Mouse (Mus musculus): ENCODE data around the gene Ssx2ip. TPM values are rescaled to one million over a fixed set of nuclear protein-coding genes. Genes with fewer than 3 reads are reported as not detected.

The Ssx2ip gene
- total and polyA plus RNA-seq, 2 experiments from 2014 or later, result 19.4 to 26.3 TPM

GRCm38 (mm10) chr3:146442936-146443335 is 38.5 kb downstream of the Ssx2ip start:
- TF ChIP-seq CTCF (IDR thresholded peaks at IDR 0.05), result no peak
- H3K27ac ChIP-seq (ENCODE audit: low read depth, low read length), result no peak overlapping the region
- WGBS, result 92% methylated on average over 8 of the region's 8 CpGs
- H3K36me3 ChIP-seq (ENCODE audit: insufficient read depth, low read length), result peaks cover 17% of the 10 kb centered on the region
- no peak overlapping the region for H3K9ac ChIP-seq (replicated peaks; ENCODE audit: low read length, poor library complexity, severe bottlenecking)
- ATAC-seq (ENCODE audit: low FRiP score), result no peak
- H3K27me3 ChIP-seq (ENCODE audit: insufficient read depth, low read length), result no peaks in the 10 kb centered on the region
- H3K4me2 ChIP-seq (ENCODE audit: low read depth, low read length, poor library complexity, severe bottlenecking), result no peak overlapping the region
- no peaks in the 10 kb centered on the region for H3K4me1 ChIP-seq (ENCODE audit: insufficient read depth, low read length)
- no peaks in the 10 kb centered on the region for H3K9me3 ChIP-seq (ENCODE audit: low read length)
- no peak overlapping the region for H3K4me3 ChIP-seq (ENCODE audit: low read depth, low read length)
- DNase-seq (ENCODE audit: low spot score), result no peak

GRCm38 (mm10) chr3:146443380-146443779 is 38.9 kb downstream of the Ssx2ip start:
- DNase-seq (ENCODE audit: low spot score), result no peak
- TF ChIP-seq CTCF (IDR thresholded peaks at IDR 0.05), result no peak
- Histone ChIP-seq H3K4me3 (ENCODE audit: low read depth, low read length) (no peak overlapping the region), H3K9me3 (ENCODE audit: low read length) (no peaks in the 10 kb centered on the region), H3K4me2 (ENCODE audit: low read depth, low read length, poor library complexity, severe bottlenecking) (no peak overlapping the region), H3K36me3 (ENCODE audit: insufficient read depth, low read length) (peaks cover 13% of the 10 kb centered on the region), H3K27ac (ENCODE audit: low read depth, low read length) (no peak overlapping the region), H3K4me1 (ENCODE audit: insufficient read depth, low read length) (no peaks in the 10 kb centered on the region), H3K27me3 (ENCODE audit: insufficient read depth, low read length) (no peaks in the 10 kb centered on the region), H3K9ac (replicated peaks; ENCODE audit: low read length, poor library complexity, severe bottlenecking) (no peak overlapping the region)
- no peak for ATAC-seq (ENCODE audit: low FRiP score)
- whole genome bisulfite sequencing, result 86% methylated on average over 7 of the region's 7 CpGs

- WGBS, result 95% methylated on average over 7 of the region's 7 CpGs
- Histone ChIP-seq H3K4me2 (ENCODE audit: low read depth, low read length, poor library complexity, severe bottlenecking) (no peak overlapping the region), H3K27me3 (ENCODE audit: insufficient read depth, low read length) (no peaks in the 10 kb centered on the region), H3K4me3 (ENCODE audit: low read depth, low read length) (no peak overlapping the region), H3K9ac (replicated peaks; ENCODE audit: low read length, poor library complexity, severe bottlenecking) (no peak overlapping the region), H3K27ac (ENCODE audit: low read depth, low read length) (no peak overlapping the region), H3K9me3 (ENCODE audit: low read length) (no peaks in the 10 kb centered on the region), H3K36me3 (ENCODE audit: insufficient read depth, low read length) (peaks cover 7% of the 10 kb centered on the region), H3K4me1 (ENCODE audit: insufficient read depth, low read length) (no peaks in the 10 kb centered on the region)
- no peak for TF ChIP-seq CTCF (IDR thresholded peaks at IDR 0.05)
- DNase-seq (ENCODE audit: low spot score) (no peak), ATAC-seq (ENCODE audit: low FRiP score) (no peak)
Measured at GRCm38 (mm10) chr3:146444880-146445279, 40.4 kb downstream of the Ssx2ip start.

DNA sequence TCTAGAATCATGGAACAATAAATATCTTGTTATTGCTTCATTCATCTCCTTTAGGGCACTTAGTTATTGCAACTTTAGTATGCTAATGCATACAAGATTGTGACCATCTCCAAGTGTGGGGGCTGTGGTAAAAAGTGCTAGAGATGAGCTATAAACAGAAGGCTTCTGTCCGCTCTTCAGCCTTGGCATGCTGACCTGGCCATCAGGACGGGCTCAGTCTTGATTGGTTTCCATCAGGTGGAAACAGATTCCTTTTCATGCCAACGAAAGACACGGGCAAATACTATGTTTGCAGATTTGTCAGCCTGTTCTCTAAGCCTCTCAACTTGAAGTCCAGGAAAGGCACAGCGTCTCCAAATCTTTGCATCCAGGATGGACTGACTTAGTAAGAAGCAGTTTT is 42.7 kb downstream of the Ssx2ip start:
- Histone ChIP-seq H3K27me3 (ENCODE audit: insufficient read depth, low read length) (no peaks in the 10 kb centered on the region), H3K4me2 (ENCODE audit: low read depth, low read length, poor library complexity, severe bottlenecking) (no peak overlapping the region), H3K27ac (ENCODE audit: low read depth, low read length) (no peak overlapping the region), H3K9ac (replicated peaks; ENCODE audit: low read length, poor library complexity, severe bottlenecking) (no peak overlapping the region), H3K36me3 (ENCODE audit: insufficient read depth, low read length) (no peaks in the 10 kb centered on the region; the same call in 1 of the 2 replicates), H3K4me3 (ENCODE audit: low read depth, low read length) (no peak overlapping the region), H3K4me1 (ENCODE audit: insufficient read depth, low read length) (peaks cover 2% of the 10 kb centered on the region; the same call in 1 of the 2 replicates), H3K9me3 (ENCODE audit: low read length) (no peaks in the 10 kb centered on the region)
- ATAC-seq (ENCODE audit: low FRiP score), result no peak
- no peak for DNase-seq (ENCODE audit: low spot score)
- no peak for TF ChIP-seq CTCF (IDR thresholded peaks at IDR 0.05)
- WGBS, result 94% methylated on average over 5 of the region's 5 CpGs

GRCm38 (mm10) chr3:146447598-146447997 is 43.2 kb downstream of the Ssx2ip start:
- Histone ChIP-seq H3K36me3 (ENCODE audit: insufficient read depth, low read length) (no peaks in the 10 kb centered on the region; the same call in 1 of the 2 replicates), H3K4me1 (ENCODE audit: insufficient read depth, low read length) (peaks cover 2% of the 10 kb centered on the region; the same call in 1 of the 2 replicates), H3K4me3 (ENCODE audit: low read depth, low read length) (no peak overlapping the region), H3K9me3 (ENCODE audit: low read length) (no peaks in the 10 kb centered on the region), H3K27me3 (ENCODE audit: insufficient read depth, low read length) (no peaks in the 10 kb centered on the region), H3K9ac (replicated peaks; ENCODE audit: low read length, poor library complexity, severe bottlenecking) (no peak overlapping the region), H3K27ac (ENCODE audit: low read depth, low read length) (no peak overlapping the region), H3K4me2 (ENCODE audit: low read depth, low read length, poor library complexity, severe bottlenecking) (no peak overlapping the region)
- TF ChIP-seq CTCF (IDR thresholded peaks at IDR 0.05), result no peak
- 89% methylated on average over 3 of the region's 3 CpGs for WGBS
- no peak for ATAC-seq (ENCODE audit: low FRiP score)
- DNase-seq (ENCODE audit: low spot score), result no peak

DNA sequence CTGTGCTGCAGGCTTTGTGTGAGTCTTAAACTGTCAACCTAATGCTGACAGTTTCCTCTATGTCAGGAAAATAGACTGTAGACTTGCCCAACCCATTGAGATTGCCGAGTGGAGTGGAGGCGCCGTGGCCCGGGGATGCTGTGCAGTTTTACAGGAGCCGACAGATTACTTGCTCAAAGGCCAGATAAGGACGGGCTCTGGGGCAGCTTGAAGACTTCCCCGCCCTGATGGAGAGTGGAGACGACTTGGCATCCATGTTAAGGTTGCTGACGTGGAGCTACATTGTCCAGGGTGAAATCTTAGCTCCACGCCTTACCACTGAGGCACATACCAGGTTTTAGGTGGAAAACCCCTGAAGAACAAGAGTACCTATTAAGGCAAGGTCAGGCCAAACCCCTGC is 43.9 kb downstream of the Ssx2ip start:
- 92% methylated on average over 10 of the region's 10 CpGs for WGBS
- H3K36me3 ChIP-seq (ENCODE audit: insufficient read depth, low read length), result no peaks in the 10 kb centered on the region; the same call in 1 of the 2 replicates
- ATAC-seq (ENCODE audit: low FRiP score) (no peak), DNase-seq (ENCODE audit: low spot score) (no peak)
- no peaks in the 10 kb centered on the region for H3K27me3 ChIP-seq (ENCODE audit: insufficient read depth, low read length)
- no peak overlapping the region for H3K27ac ChIP-seq (ENCODE audit: low read depth, low read length)
- no peak for TF ChIP-seq CTCF (IDR thresholded peaks at IDR 0.05)
- no peaks in the 10 kb centered on the region for H3K9me3 ChIP-seq (ENCODE audit: low read length)
- H3K9ac ChIP-seq (replicated peaks; ENCODE audit: low read length, poor library complexity, severe bottlenecking), result no peak overlapping the region
- no peak overlapping the region for H3K4me2 ChIP-seq (ENCODE audit: low read depth, low read length, poor library complexity, severe bottlenecking)
- no peak overlapping the region for H3K4me3 ChIP-seq (ENCODE audit: low read depth, low read length)
- peaks cover 2% of the 10 kb centered on the region; the same call in 1 of the 2 replicates for H3K4me1 ChIP-seq (ENCODE audit: insufficient read depth, low read length)
